Mouse (Mus musculus) gastrocnemius, adult 2 months (tissue): ENCODE data around the gene Plekhg3. TPM values are rescaled to one million over a fixed set of nuclear protein-coding genes. Genes with fewer than 3 reads are reported as not detected.

Source experiments
- DNase-seq: peaks from one replicate; pipeline ENCODE4 v3.0.0; 2022
- H3K27ac ChIP-seq: fragments of 200-600 bp; 2 replicates; pipeline ENCODE4 v1.8.1; 2022; ENCODE audit warnings: mild to moderate bottlenecking
- H3K4me3 ChIP-seq: fragments of 200-600 bp; 2 replicates; pipeline ENCODE4 v1.8.1; 2022; ENCODE audit warnings: mild to moderate bottlenecking, moderate library complexity
- CTCF ChIP-seq: fragments of 200-600 bp; IDR thresholded peaks from 2 replicates; pipeline ENCODE4 v1.8.1; 2022; ENCODE audit warnings: antibody characterized with exemption, mild to moderate bottlenecking, moderate library complexity
- intact Hi-C: fragments of 180-260 bp; cut with DNase I; formaldehyde crosslinking; loops from one replicate; pipeline ENCODE4 v1.15.1; 2025
- long read RNA-seq, 2 experiments: library from polyadenylated mRNA; stranded (forward); transcript quantifications; one replicate each; pipeline ENCODE4 v2.0.0; 2021
- total RNA-seq, 2 experiments: library from RNA; stranded (reverse); gene quantifications; 2 replicates each; pipeline ENCODE4 v1.2.3; 2021

The Plekhg3 gene
- total RNA-seq, result 1 to 10 TPM; 5.3 to 6.1 TPM
- long read RNA-seq, experiment 1, partial matches to known transcripts, result 1 of 1 reads
- long read RNA-seq, experiment 1, other reads (novel, unspliced or antisense), result 0 of 1 reads
- long read RNA-seq, experiment 2, partial matches to known transcripts, result 0 of 2 reads
- long read RNA-seq, experiment 2, other reads (novel, unspliced or antisense), result 2 of 2 reads

DNA sequence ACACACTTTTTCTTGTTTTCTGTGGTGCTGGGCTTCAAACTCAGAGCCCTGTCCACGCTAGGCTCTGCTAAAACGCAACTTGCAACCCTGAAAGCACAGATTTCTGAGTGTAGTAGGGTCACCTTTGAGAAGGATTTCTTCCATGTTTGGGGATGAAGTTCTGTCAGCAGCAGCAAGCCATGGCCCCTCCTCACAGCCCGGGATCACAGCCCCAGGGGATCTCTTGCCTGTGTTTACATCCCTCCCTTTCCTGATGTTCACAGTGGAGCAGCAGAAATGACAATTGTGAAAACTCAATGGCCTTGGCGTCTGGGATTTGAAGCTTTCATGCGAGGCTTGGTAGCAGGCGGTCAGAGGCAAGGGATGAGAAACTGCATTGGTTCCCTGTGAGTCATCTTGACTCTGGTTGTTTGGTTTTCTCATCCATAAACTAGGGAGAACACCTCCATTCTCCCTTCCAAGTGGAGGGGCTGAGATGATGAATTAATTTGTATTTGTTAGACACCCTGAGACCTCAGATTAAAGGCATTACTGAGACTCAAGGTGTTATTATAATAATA is at the start of gene Plekhg3:
TSS of gene Plekhg3 (plus strand) at position 312 of the 560 bp plus-strand sequence.
- peak within 1 kb of the TSS; percentile 10; the same call in 1 of the 2 replicates for H3K27ac ChIP-seq
- no peak for TF ChIP-seq CTCF
- no peak within 1 kb of the TSS for H3K4me3 ChIP-seq
- intact Hi-C loops, result loop anchor here (5.0 kb wide), 1 partner anchor 33 kb away; no protein-coding TSS in a partner anchor
- no peak for DNase-seq

DNA sequence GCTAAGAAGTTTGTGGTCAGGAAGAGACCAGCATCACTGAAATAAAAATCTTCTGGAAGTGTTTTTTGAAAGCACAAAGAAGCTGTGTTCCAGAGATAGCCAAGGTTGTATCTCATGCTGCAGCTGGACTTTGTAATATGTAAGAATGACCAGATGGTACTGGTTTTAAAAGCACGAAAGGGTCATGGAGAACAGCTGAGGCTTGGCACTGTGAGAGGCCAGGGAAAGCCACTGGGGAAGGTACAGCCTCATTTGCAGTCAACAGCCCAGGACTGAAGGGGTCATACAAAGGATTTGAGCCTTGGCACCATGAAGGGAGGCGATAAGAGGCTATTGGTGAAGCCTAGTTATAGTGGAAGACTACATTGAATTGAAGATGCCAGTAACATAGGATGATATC is 48.2 kb upstream of the Plekhg3 start:
- intact Hi-C loops, result no loop called here
- Histone ChIP-seq H3K4me3 (no peak overlapping the region), H3K27ac (no peak overlapping the region)
- no peak for DNase-seq
- no peak for TF ChIP-seq CTCF

DNA sequence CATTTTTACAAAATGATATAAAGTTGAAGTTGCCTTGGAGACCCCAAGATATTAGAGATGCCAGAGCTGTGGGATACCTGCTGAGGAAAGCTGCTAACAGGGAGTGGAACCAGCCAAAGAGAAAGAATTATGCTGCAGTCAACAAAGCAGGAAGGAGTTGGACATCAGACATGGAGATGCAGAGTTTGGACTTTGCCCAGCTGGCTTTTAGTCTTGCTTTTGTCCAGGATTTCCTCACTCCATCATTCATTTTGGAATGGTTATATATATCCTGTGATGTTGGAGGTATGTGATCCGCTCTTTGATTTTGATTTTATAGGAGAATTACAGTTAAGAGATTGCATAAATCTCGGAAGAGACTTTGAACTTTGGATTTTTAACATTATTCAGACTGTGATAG is 47.7 kb upstream of the Plekhg3 start:
- no peak overlapping the region for H3K4me3 ChIP-seq
- no peak for TF ChIP-seq CTCF
- DNase-seq, result no peak
- intact Hi-C loops, result no loop called here
- no peak overlapping the region; the same call in 1 of the 2 replicates for H3K27ac ChIP-seq

DNA sequence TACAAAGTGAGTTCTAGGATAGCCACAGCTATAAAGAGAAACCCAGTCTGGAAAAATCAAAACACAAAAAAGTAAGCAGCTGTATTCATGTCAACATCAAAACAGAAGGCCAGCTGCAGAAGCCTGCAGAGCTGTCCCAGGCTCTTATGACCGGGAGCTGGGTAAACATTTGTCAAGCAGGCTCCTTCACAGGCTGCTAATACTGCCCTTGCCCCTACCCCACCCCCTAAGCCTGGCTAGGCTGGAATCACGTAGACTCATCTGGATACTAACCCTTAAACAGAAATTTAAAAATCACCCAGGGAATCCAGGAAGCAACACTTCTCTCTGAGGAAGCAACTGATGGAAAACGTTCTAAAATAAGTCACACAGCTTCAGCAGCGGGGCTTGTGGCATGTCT is 45.8 kb upstream of the Plekhg3 start:
- intact Hi-C loops, result no loop called here
- TF ChIP-seq CTCF, result no peak
- no peak overlapping the region for H3K4me3 ChIP-seq
- no peak for DNase-seq
- peak overlapping the region; percentile 6 for H3K27ac ChIP-seq

DNA sequence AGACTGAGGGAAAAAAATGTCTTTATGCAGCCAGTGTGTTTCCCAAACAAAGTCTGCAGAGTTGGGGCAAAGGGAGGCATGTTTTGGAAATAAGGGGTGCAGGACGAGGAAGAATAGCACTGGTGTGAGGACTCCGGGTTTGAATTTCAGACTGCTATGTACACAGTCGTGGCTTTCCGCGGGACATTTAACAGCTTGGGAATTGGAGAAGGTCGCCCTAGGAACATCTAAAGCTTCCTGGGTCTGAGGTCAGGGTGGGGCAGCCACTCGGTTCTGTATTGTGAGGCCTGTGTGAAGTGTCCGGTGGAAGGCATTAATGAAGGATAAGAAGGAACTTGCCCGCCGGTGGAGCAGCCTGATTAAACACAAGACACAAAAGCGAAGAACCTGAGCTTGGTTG is 45.3 kb upstream of the Plekhg3 start:
- no peak for TF ChIP-seq CTCF
- DNase-seq, result no peak
- Histone ChIP-seq H3K4me3 (no peak overlapping the region), H3K27ac (peak overlapping the region; percentile 6)
- intact Hi-C loops, result no loop called here

DNA sequence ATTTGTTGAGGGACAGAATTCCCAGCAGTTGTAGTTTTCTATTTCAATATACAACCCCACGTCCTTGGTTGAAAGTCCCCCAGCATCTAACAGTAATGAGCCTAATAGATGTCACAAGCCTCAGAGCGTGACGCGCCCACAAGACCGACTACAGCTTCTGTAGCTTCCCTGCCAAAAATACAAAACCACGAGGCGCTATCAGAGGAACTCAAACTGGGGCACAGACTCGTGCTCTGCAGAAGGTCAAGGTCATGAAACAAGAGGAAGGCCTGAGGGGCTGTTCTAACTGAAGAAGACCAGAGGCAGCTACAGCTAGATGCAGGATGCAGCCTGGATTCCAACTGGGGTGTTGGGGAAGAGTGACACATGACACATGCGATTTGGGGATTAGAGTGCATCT is 43.7 kb upstream of the Plekhg3 start:
- H3K4me3 ChIP-seq, result no peak overlapping the region
- DNase-seq, result no peak
- intact Hi-C loops, result no loop called here
- H3K27ac ChIP-seq, result no peak overlapping the region
- no peak for TF ChIP-seq CTCF

DNA sequence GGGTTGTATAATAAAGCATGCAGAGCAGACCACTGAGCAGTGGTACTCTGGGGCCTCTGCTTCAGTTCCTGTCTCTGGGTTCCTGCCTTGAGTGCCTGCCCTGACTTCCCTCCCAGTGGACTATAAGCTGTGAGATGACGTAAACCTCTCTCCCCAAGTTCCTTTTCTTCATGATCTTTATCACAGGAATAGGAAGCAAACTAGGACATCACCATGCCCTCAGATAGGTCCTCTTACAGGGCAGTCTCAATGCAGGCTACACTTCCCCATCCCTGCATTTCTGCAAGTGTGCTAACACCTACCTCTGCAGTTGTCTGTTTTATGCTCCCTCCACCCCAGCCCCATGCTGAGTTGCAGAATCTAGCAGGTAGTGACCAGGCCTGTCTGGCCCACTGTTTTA is 39.9 kb upstream of the Plekhg3 start:
- intact Hi-C loops, result loop anchor here (10.0 kb wide), 2 partner anchors 234 to 264 kb away; no protein-coding TSS in a partner anchor
- H3K27ac ChIP-seq, result no peak overlapping the region
- TF ChIP-seq CTCF, result no peak
- no peak overlapping the region for H3K4me3 ChIP-seq
- DNase-seq, result no peak

DNA sequence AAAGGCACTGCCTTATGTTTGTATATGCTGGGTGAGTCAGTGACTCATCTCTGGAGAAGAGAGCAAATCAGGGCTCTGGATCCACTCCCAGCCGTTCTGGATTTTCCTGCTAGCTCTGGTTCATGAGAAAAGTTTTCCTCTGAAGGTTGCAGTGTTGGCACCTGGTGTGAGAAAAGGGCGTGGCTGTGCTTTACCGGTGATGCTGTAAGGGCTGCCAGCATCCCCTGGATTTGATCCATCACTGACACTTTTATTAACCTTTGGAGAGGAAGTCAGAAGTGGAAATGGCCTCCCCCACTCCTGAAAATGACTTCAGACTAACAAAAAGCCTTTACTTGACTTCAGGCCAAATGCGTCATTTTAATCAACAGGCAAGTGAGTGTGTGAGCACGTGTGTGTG is 37.2 kb upstream of the Plekhg3 start:
- intact Hi-C loops, result loop anchor here (10.0 kb wide), 2 partner anchors 231 to 261 kb away; no protein-coding TSS in a partner anchor
- DNase-seq, result peak; percentile 61
- TF ChIP-seq CTCF, result no peak
- Histone ChIP-seq H3K27ac (peak overlapping the region; percentile 35), H3K4me3 (no peak overlapping the region)

DNA sequence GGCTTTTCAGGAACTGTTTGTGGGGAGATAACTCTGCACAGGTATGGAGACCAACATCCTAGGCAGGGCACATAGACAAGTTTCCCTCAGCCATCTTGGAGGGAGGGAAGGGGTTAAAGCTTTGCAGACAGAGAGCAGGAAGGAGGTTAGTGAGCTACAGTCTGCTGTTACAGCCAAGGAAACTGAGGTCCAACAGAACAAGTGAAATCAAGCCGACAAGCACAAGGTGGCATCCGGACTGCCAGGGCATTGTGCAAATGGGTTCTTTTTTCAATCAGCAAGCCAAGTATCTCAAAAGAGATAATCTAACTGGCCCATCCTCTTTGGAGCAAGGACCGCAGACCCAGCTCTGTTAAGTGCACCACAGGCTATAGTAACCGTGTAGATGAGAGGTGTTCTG is 35.3 kb upstream of the Plekhg3 start:
- no peak for TF ChIP-seq CTCF
- intact Hi-C loops, result loop anchor here (5.0 to 10.0 kb wide), 4 partner anchors 37 to 307 kb away; partner anchors contain the start of gene Plekhg3
- H3K27ac ChIP-seq, result no peak overlapping the region

DNA sequence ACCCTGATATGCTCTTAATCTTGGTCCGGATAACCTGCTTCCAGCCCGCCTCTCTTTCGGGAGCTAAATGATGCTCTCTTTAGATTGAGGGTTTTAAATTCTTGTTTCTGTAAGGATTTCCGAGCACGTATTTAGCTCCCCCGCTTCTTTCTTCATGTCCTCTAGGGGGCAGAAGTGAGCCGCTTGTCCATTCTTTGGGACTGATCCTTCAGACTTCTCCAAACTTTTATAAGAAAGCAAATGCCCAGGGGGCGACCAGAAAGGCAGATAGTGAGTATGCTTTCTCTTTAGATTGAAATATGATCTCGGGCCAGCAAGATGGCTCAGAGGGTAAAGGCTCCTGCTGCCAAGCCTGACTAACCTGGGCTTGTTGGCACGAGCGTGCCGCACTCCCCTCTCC is 34.4 kb upstream of the Plekhg3 start:
- 0 out of 2 replicates have a peak overlapping the region, but pooled peaks have one; percentile 31 for H3K27ac ChIP-seq
- peak; percentile 66 for DNase-seq
- intact Hi-C loops, result loop anchor here (1.0 to 10.0 kb wide), 5 partner anchors 36 to 306 kb away; partner anchors contain the start of gene Plekhg3
- H3K4me3 ChIP-seq, result no peak overlapping the region
- TF ChIP-seq CTCF, result peak; percentile 92

More for the DNA sequence above, 35.3 kb upstream of the Plekhg3 start:
- DNase-seq, result no peak
- no peak overlapping the region for H3K4me3 ChIP-seq

DNA sequence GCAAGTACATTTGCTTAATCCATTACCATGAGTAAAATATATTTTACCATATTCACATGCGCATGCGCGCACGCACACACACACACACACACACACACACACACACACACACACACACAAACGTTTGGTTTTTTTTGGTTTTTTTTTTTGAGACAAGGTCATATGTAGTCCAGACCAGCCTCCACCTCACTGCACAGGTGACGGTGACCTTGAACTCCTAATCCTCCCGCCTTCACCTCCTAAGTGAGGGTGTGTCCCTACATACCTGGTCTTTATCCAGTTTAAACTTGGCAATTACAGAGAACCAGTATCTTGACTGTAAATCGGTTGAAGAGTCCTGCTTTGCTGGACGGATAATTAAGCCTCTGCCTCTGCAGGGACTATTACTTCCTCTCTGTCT is 31.4 kb upstream of the Plekhg3 start:
- intact Hi-C loops, result loop anchor here (5.0 to 10.0 kb wide), 4 partner anchors 33 to 303 kb away; partner anchors contain the start of gene Plekhg3
- no peak overlapping the region for H3K4me3 ChIP-seq
- H3K27ac ChIP-seq, result no peak overlapping the region
- no peak for TF ChIP-seq CTCF
- no peak for DNase-seq

DNA sequence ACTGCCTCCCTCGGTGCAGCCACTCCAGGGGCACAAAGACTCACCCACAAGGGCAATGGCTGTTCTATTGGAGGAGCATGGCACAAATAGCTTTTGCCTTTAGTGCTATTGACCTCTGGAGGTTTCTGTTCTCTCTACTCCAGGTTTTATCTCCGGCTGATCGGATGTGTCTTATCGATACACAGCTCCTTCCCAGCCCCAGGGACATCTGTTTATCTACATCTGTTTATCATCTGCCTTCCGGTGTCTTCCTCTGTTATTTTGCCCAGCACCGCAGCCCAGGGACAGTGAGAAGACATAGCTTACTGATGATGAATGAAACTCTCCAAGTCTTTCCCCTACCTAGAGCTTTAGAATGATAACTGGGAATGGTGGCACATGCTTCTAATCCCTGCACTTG is 30.6 kb upstream of the Plekhg3 start:
- intact Hi-C loops, result no loop called here
- no peak for TF ChIP-seq CTCF
- Histone ChIP-seq H3K27ac (no peak overlapping the region), H3K4me3 (no peak overlapping the region)
- DNase-seq, result no peak

DNA sequence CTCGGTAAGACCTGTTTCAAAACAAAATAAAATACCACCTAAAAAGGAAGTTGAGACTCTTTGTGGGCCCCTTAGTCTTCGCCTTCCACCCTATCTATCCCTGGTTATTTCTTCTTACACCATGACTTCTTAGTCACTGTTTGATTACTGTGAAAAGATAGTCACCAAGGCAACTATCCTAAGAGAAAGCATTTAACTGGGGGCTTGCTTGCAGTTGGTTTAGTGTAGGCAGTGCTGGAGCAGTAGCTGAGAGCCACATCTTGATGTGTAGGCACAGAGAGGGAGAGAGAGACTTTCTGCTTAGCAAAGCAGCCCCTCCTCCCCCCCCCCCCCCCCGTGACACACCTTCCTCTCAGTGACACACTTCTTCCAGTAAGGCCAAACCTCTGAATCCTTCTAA is 29.8 kb upstream of the Plekhg3 start:
- no peak for TF ChIP-seq CTCF
- Histone ChIP-seq H3K4me3 (no peak overlapping the region), H3K27ac (no peak overlapping the region)
- intact Hi-C loops, result no loop called here
- DNase-seq, result no peak
